Mouse (Mus musculus) kidney, postnatal 0 days (tissue): ENCODE data around the gene Zfp286. TPM values are rescaled to one million over a fixed set of nuclear protein-coding genes. Genes with fewer than 3 reads are reported as not detected.
A peak's percentile ranks its signal among the peaks of the same experiment; 100 is the strongest.

Source experiments
- ATAC-seq: fragments of 200-750 bp; cut with Nextera tagmentation; replicated peaks from 2 replicates; pipeline ENCODE4 v1.8.0; 2017; ENCODE audit warnings: low read depth, moderate number of reproducible peaks, moderate TSS enrichment, moderate library complexity; ENCODE audit not compliant: low FRiP score
- DNase-seq: peaks from one replicate; pipeline ENCODE4 v3.0.0-alpha.2; 2016; ENCODE audit warnings: low spot score
- H3K27ac ChIP-seq: fragments of 300-500 bp; sonication (generic); 2 replicates; pipeline ENCODE4 v1.5.1; 2014; ENCODE audit warnings: mild to moderate bottlenecking
- H3K27me3 ChIP-seq: fragments of 300-500 bp; sonication (generic); 2 replicates; pipeline ENCODE4 v1.6.1; 2014; ENCODE audit warnings: low read length, mixed read lengths; ENCODE audit not compliant: insufficient read depth
- H3K36me3 ChIP-seq: fragments of 300-500 bp; sonication (generic); 2 replicates; pipeline ENCODE4 v1.6.1; 2014; ENCODE audit warnings: low read length, mixed read lengths; ENCODE audit not compliant: insufficient read depth
- H3K4me1 ChIP-seq: fragments of 300-500 bp; sonication (generic); replicated peaks from 2 replicates; pipeline ENCODE4 v1.6.1; 2014; ENCODE audit warnings: antibody characterized with exemption, low read length, mixed read lengths; ENCODE audit not compliant: insufficient read depth
- H3K4me2 ChIP-seq: fragments of 300-500 bp; sonication (generic); 2 replicates; pipeline ENCODE4 v1.6.1; 2014; ENCODE audit warnings: mild to moderate bottlenecking, low read length, moderate library complexity, mixed read lengths
- H3K4me3 ChIP-seq: fragments of 300-500 bp; sonication (generic); replicated peaks from 2 replicates; pipeline ENCODE4 v1.5.1; 2014; ENCODE audit warnings: low read depth, low read length
- H3K9ac ChIP-seq: fragments of 300-500 bp; sonication (generic); 2 replicates; pipeline ENCODE4 v1.6.1; 2014; ENCODE audit warnings: low read depth, low read length
- H3K9me3 ChIP-seq: fragments of 300-500 bp; sonication (generic); replicated peaks from 2 replicates; pipeline ENCODE4 v1.6.1; 2016; ENCODE audit warnings: low read length, inconsistent platforms, mixed read lengths
- CTCF ChIP-seq: IDR thresholded peaks from 2 replicates; pipeline ENCODE4 v1.5.1; 2016; ENCODE audit warnings: antibody characterized with exemption, low read depth, mild to moderate bottlenecking, moderate library complexity
- WGBS: fragments of 180-500 bp; shearing (Covaris S2); extraction: QIAGEN DNeasy Blood & Tissue Kit; methylation state at CpG from one replicate; pipeline ENCODE4 v1.1.7; 2014; 5-methylcytosine and 5-hydroxymethylcytosine counted together
- polyA plus RNA-seq: library from polyadenylated mRNA; unstranded; fragments of >200 nt; fragmentation: Nextera tagmentation; extraction: Ambion mirVana; gene quantifications from 2 replicates; pipeline ENCODE4 v1.2.1, GENCODE M21; 2015

Gene Zfp286
- polyA plus RNA-seq, 1 experiment from 2014 or later, result 10.8 TPM

DNA sequence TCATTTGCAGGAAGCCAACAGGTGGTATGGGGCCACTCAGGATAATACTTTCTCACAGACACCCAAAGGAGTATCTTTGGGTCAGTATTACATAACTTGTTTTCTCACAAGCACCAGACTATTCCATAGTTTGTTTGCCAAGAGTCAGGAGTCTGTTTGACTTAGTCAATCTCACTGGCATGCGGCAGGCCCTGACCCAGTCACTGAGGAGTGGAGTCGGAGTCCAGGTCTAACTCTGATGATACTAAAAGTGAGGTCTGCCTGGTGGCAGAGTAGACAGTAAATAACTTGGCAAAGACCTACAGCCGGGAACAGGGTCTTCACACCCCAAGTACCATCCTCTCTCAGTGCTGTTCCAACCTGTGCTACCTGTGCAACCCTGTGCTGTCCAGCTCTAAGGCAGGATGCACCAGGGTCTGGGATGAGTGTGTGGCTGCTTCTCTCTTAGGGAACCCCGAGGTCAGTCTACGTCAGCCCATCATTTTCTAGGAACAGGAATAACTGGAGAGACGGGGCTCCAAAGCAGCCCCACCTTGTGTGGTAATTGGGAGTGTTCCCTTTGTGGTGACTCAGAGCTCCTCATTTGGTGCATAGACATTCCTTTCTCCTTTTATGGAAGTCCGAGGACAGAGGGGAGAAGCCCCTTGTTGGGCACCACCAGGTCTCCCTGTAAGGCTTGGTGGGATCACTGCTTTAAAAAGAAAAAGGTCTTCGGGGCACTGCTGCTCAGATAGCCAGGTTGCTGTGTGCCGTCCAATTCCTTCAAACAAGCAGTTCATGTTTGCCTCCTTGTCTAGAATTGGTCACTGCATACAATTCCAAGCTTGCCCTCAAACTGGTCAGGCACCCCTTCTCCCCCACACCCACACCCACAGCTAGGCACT, 36.2 kb upstream of the Zfp286 start:
- peak; percentile 23; the same call in 1 of the 2 replicates for ATAC-seq
- no peak overlapping the region for H3K9ac ChIP-seq
- H3K4me1 ChIP-seq, result peaks cover 22% of the 10 kb centered on the region
- H3K4me2 ChIP-seq, result no peak overlapping the region
- no peak for DNase-seq
- no peak for TF ChIP-seq CTCF
- H3K27ac ChIP-seq, result peak overlapping the region; percentile 60
- H3K36me3 ChIP-seq, result 0 out of 2 replicates have a peak, but pooled peaks cover 4% of the 10 kb centered on the region
- H3K27me3 ChIP-seq, result no peaks in the 10 kb centered on the region
- H3K4me3 ChIP-seq, result no peak overlapping the region
- WGBS, result 58% methylated on average over 9 of the region's 9 CpGs
- no peaks in the 10 kb centered on the region for H3K9me3 ChIP-seq

DNA sequence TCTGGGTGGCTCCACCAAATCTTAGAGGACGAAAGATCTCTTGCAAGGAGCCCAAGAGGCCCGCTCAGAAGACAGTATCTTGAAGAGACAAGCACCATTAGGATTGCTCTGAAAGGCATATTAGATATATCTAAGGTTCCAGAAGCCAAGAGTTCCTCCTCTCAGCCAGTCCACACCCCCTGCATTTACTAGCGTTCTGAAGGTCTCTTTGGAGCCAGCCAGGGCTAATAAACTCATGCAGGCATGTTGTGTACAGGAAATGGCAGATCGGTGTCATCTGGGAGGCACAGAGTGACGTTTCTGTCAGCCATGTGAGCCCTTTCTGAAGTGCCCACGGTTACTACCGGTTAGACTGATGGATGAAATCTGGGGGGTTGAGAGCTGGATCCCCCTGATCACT, 34.9 kb upstream of the Zfp286 start:
- Histone ChIP-seq H3K4me3 (no peak overlapping the region), H3K4me2 (no peak overlapping the region), H3K9me3 (no peaks in the 10 kb centered on the region), H3K4me1 (peaks cover 30% of the 10 kb centered on the region), H3K27me3 (no peaks in the 10 kb centered on the region), H3K36me3 (0 out of 2 replicates have a peak, but pooled peaks cover 3% of the 10 kb centered on the region), H3K9ac (no peak overlapping the region), H3K27ac (no peak overlapping the region)
- DNase-seq (no peak), ATAC-seq (no peak)
- WGBS, result 46% methylated on average over 7 of the region's 7 CpGs
- TF ChIP-seq CTCF, result no peak

DNA sequence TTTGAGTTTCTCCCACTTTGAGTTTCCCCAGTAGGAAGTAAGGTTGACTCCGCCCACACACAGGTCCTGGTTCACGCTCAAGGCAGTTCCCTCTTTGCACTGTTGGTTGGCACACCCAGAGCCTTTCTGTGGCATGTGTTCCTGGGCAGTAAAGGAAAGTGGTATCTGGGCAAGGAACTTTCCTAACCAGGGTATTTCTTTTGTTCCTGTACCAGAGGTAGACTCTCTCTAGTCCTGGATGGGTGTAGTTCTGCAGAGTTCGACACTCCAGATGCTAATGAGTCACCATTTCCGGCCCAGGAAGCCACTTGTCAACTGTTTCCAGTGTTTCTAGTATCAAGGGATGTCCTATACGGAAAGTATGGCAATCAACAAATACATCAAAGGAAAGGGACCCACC, 32.6 kb upstream of the Zfp286 start:
- Histone ChIP-seq H3K4me2 (peak overlapping the region; percentile 72), H3K27me3 (no peaks in the 10 kb centered on the region), H3K4me3 (peak overlapping the region; percentile 50), H3K9me3 (no peaks in the 10 kb centered on the region), H3K9ac (no peak overlapping the region), H3K4me1 (peaks cover 34% of the 10 kb centered on the region), H3K36me3 (no peaks in the 10 kb centered on the region), H3K27ac (peak overlapping the region; percentile 47)
- ATAC-seq, result no peak
- peak; percentile 46 for DNase-seq
- 48% methylated on average over 5 of the region's 5 CpGs for WGBS
- no peak for TF ChIP-seq CTCF

DNA sequence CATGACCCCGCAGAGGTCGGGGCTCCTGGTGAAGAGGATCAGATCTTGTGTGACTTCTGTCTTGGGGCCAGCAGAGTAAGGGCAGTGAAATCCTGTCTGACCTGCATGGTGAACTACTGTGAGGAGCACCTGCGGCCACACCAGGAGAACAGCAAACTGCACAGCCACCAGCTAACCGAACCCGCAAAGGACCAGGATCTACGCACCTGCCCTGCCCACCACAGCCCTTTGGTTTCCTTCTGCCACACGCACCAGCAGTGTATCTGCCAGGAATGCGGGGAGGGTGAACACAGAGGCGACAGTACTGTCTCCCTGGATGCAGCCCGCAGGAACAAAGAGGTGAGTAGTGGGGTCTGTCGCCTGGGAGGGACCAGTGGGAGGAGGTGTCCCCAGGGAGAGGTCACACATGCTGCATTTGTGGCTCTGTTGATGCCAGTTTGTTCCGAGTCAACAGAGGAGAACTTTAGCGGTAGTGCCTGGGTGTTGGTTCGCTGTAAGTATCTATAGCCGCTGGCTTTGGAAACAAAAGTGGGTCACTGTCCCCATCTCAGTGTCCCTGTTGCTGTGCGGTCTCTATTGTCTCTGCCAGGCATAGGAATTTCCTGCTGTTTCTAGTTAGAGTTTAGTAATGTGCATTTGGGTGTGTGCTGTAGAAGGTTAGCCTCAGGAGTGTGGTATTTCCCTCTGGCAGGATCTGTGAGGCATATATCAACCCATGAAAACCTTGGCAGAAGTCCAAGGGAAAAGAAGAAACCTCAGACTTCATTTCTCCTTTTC, 31.6 kb upstream of the Zfp286 start:
- Histone ChIP-seq H3K4me1 (peaks cover 24% of the 10 kb centered on the region), H3K9me3 (no peaks in the 10 kb centered on the region), H3K4me3 (peak overlapping the region; percentile 50), H3K27me3 (no peaks in the 10 kb centered on the region), H3K36me3 (no peaks in the 10 kb centered on the region), H3K4me2 (peak overlapping the region; percentile 72), H3K9ac (peak overlapping the region; percentile 53), H3K27ac (peak overlapping the region; percentile 85)
- TF ChIP-seq CTCF, result no peak
- peak; percentile 68 for DNase-seq
- peak; percentile 52 for ATAC-seq
- WGBS, result 6% methylated on average over 16 of the region's 16 CpGs

DNA sequence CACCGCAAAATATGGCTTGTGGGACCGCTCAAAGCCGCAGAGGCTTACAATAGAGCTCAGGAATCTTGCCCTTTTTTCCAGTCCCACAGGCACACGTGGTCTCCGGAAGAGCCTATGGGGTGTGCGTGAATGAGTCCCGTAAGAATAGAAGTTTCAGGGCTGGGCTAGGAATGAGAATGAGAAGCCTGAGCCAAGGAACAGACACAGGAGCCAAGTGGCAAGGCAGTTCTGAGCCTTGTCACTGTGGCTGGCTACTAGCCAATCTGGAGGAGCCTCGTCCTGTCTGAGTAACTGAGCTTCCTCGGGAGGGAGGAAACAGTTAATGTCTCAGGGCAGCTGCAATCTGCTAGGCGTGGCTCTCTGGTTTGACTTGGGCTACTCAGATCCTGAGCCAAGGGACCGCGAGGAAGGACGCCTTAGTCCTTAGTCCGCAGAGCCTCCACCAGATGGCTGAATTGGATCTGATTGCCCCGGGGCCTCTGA, 30.8 kb upstream of the Zfp286 start, which contains the start of gene Trim16:
Gene Trim16, plus strand, starts transcription at position 173 of the 483 bp plus-strand sequence.
- Histone ChIP-seq H3K27me3 (no peaks in the 10 kb centered on the region), H3K9ac (peak within 1 kb of the TSS; percentile 53), H3K9me3 (no peaks in the 10 kb centered on the region), H3K4me2 (peak within 1 kb of the TSS; percentile 72), H3K4me3 (peak within 1 kb of the TSS; percentile 50), H3K36me3 (no peaks in the 10 kb centered on the region), H3K27ac (peak within 1 kb of the TSS; percentile 85), H3K4me1 (peaks cover 19% of the 10 kb centered on the region; the same call in 1 of the 2 replicates)
- TF ChIP-seq CTCF, result no peak
- WGBS, result 2% methylated on average over 15 of the region's 15 CpGs
- peak; percentile 64 for ATAC-seq
- peak; percentile 88 for DNase-seq
